Mouse (Mus musculus) 3134 (cell line): ENCODE measurements around the gene Mettl3.
A peak's percentile ranks its signal among the peaks of the same experiment; 100 is the strongest.

Experiments used
- DNase-seq: peaks from one replicate; pipeline ENCODE4 v3.0.0-alpha.2; 2011; ENCODE audit warnings: low spot score; ENCODE audit not compliant: insufficient read length; ENCODE audit errors: extremely low read depth

The Mettl3 gene

GRCm38 (mm10) chr14:52295558-52296264 is 9.2 kb downstream of the Mettl3 start:
- no peak for DNase-seq

- no peak for DNase-seq
These were observed 20.7 kb downstream of the Mettl3 start for GRCm38 (mm10) chr14:52284191-52284590.

- DNase-seq, result no peak
These were observed 21.3 kb downstream of the Mettl3 start for GRCm38 (mm10) chr14:52283629-52284028.

GRCm38 (mm10) chr14:52279747-52280120 is 25.2 kb downstream of the Mettl3 start:
- DNase-seq, result no peak

GRCm38 (mm10) chr14:52278932-52279746 is 25.8 kb downstream of the Mettl3 start, which contains the start of the genes Tox4 and Rab2b:
Gene Tox4, plus strand, starts transcription at chr14:52279146.
Gene Rab2b, minus strand, starts transcription at chr14:52279545.
- peak; percentile 98 for DNase-seq

GRCm38 (mm10) chr14:52277210-52277609 is 27.7 kb downstream of the Mettl3 start:
- no peak for DNase-seq

GRCm38 (mm10) chr14:52272781-52273180 is 32.1 kb downstream of the Mettl3 start:
- no peak for DNase-seq

GRCm38 (mm10) chr14:52257484-52258213 is 47.3 kb downstream of the Mettl3 start, which contains the start of gene Chd8:
Gene Chd8, minus strand, starts transcription at chr14:52257780.
- DNase-seq, result peak; percentile 99

GRCm38 (mm10) chr14:52256311-52257175 is 48.4 kb downstream of the Mettl3 start:
- no peak for DNase-seq

GRCm38 (mm10) chr14:52246129-52246528 is 58.8 kb downstream of the Mettl3 start:
- DNase-seq, result no peak
